Mouse (Mus musculus) liver, embryonic 13.5 days (tissue): ENCODE results near the gene Marveld3. TPM values are rescaled to one million over a fixed set of nuclear protein-coding genes. Genes with fewer than 3 reads are reported as not detected.

ENCODE experiments used
- polyA plus RNA-seq: library from polyadenylated mRNA; unstranded; fragments of >200 nt; fragmentation: Nextera tagmentation; extraction: Ambion mirVana; gene quantifications from 2 replicates; pipeline ENCODE4 v1.2.1, GENCODE M21; 2015

Gene Marveld3
- polyA plus RNA-seq, 1 experiment from 2014 or later = not detected

Other genes with a start within 250 kb of the Marveld3 start
- gene Atxn1l, start 224.5 kb downstream of the Marveld3 start, polyA plus RNA-seq = 2.9 and 3.0 TPM in 2 replicates
- gene Ap1g1, start 183.6 kb downstream of the Marveld3 start, polyA plus RNA-seq = 13.4 and 18.5 TPM in 2 replicates
- 2.7 and 3.2 TPM in 2 replicates for gene Phlpp2, start 93.7 kb downstream of the Marveld3 start, polyA plus RNA-seq
- gene Tat, start 28.2 kb upstream of the Marveld3 start, polyA plus RNA-seq = 0.16 and 0.20 TPM in 2 replicates
- not detected in 2 replicates for gene Chst4, start 77.5 kb upstream of the Marveld3 start, polyA plus RNA-seq
- 0.90 and 0.92 TPM in 2 replicates for gene Zfp612, start 117.5 kb upstream of the Marveld3 start, polyA plus RNA-seq
- not detected in 2 replicates for gene Gm21964, start 139.0 kb upstream of the Marveld3 start, polyA plus RNA-seq
- gene Gm17720, start 140.6 kb upstream of the Marveld3 start, polyA plus RNA-seq = not detected in 2 replicates
- not detected in 2 replicates for gene Calb2, start 206.0 kb upstream of the Marveld3 start, polyA plus RNA-seq